Mouse (Mus musculus) testis, adult 2 months (tissue): Measurements from ENCODE around the gene Itpr3.

Source experiments
- CTCF ChIP-seq: fragments of 200-500 bp; IDR thresholded peaks from 2 replicates; pipeline ENCODE4 v1.5.1; 2012; ENCODE audit warnings: low read depth, mild to moderate bottlenecking, inconsistent platforms, low read length, moderate library complexity; ENCODE audit not compliant: control insufficient read depth, insufficient read depth, insufficient replicate concordance
- POLR2A ChIP-seq: fragments of 200-500 bp; IDR thresholded peaks from 2 replicates; pipeline ENCODE4 v1.6.1; 2012; ENCODE audit warnings: low read depth, mild to moderate bottlenecking, inconsistent platforms, low read length, moderate library complexity; ENCODE audit not compliant: control insufficient read depth

DNA sequence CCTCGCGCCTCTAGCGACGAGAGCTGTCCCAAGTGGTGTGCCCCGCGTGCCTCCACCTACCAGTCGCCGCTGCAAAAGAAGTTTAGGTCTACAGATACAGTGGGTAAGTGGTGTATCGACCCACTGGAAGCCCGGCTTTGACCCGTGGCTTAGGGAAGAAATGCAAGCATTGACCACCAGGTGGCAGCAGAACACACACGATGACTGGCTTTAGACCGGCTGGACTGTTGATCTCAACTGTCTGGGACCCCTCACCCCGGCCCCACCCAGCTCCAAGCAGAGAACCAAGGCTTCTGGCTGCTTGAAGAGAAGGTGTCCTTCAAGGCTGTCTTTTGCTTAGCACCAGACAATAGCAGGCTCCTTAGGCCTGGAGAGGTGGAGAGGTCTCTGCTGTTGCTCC is 24.2 kb upstream of the Itpr3 start:
- TF ChIP-seq CTCF (peak; percentile 95), POLR2A (no peak)
